Mouse (Mus musculus) CH12.LX (cell line): ENCODE measurements at regions not wholly inside any gene's neighbourhood (a gene's known extent, or its start where the extent isn't known, plus 50 kb on each side); places are given as distances from the start of the nearest gene placed in this dataset.

ENCODE experiments used
- DNase-seq: peaks from one replicate; pipeline ENCODE4 v3.0.0-alpha.2; 2013; ENCODE audit errors: extremely low read depth
- H3K27ac ChIP-seq: 2 replicates; pipeline ENCODE4 v1.5.1; 2012; ENCODE audit warnings: low read depth, mild to moderate bottlenecking, control low read depth, moderate library complexity; ENCODE audit not compliant: insufficient read depth
- H3K27me3 ChIP-seq: replicated peaks from 2 replicates; pipeline ENCODE3; 2012; ENCODE audit warnings: inconsistent platforms
- H3K36me3 ChIP-seq, 2 experiments: replicated peaks in 1 of 2; 2 replicates each; pipeline versions ENCODE3 to v1.6.1; 2012; ENCODE audit warnings: inconsistent platforms in 1 of 2, low read length in 1 of 2, mild to moderate bottlenecking in 1 of 2, mixed read lengths in 1 of 2, moderate library complexity in 1 of 2; ENCODE audit not compliant: control insufficient read depth in 1 of 2, insufficient read depth in 1 of 2
- H3K4me1 ChIP-seq, 2 experiments: 2 replicates each; pipeline ENCODE4 v1.6.1; 2012; ENCODE audit warnings: inconsistent platforms in 1 of 2, moderate library complexity in 1 of 2; ENCODE audit not compliant: insufficient read depth in 2 of 2, control insufficient read depth in 1 of 2
- H3K4me2 ChIP-seq: 2 replicates; pipeline ENCODE4 v1.6.1; 2012; ENCODE audit warnings: low read depth, mild to moderate bottlenecking, control low read depth; ENCODE audit not compliant: poor library complexity, insufficient read depth, severe bottlenecking
- H3K4me3 ChIP-seq, 3 experiments: fragments of 150-350 bp in 1 of 3; sonication (generic) in 1 of 3; replicated peaks in 1 of 3; 2 replicates each; pipeline versions ENCODE3 to v1.5.1; 2011 to 2012; ENCODE audit warnings: low read depth in 2 of 3, low read length in 2 of 3, mild to moderate bottlenecking in 2 of 3, moderate library complexity in 2 of 3, control low read depth in 1 of 3, improper control_type of control experiment in 1 of 3, inconsistent platforms in 1 of 3, mixed read lengths in 1 of 3; ENCODE audit not compliant: poor library complexity in 1 of 3
- H3K79me2 ChIP-seq: replicated peaks from 2 replicates; pipeline ENCODE4 v1.6.1; 2012; ENCODE audit warnings: mild to moderate bottlenecking, moderate library complexity; ENCODE audit not compliant: control insufficient read depth, poor library complexity, insufficient read depth, severe bottlenecking; ENCODE audit errors: extremely low read depth
- H3K9ac ChIP-seq: 2 replicates; pipeline ENCODE4 v1.6.1; 2012; ENCODE audit warnings: low read depth, mild to moderate bottlenecking, control low read depth, moderate library complexity; ENCODE audit not compliant: insufficient read depth
- H3K9me3 ChIP-seq: replicated peaks from 2 replicates; pipeline ENCODE3; 2012; ENCODE audit warnings: low read length, inconsistent platforms, mixed read lengths
- CHD1 ChIP-seq: IDR thresholded peaks from 2 replicates; pipeline ENCODE4 v1.6.1; 2012; ENCODE audit warnings: low read depth, low read length, improper control_type of control experiment, inconsistent platforms
- CTCF ChIP-seq, 2 experiments: IDR thresholded peaks in 1 of 2; conservative IDR thresholded peaks in 1 of 2; 2 replicates each; pipeline ENCODE4 v1.5.1; 2011 to 2012; ENCODE audit warnings: low read depth in 2 of 2, low read length in 2 of 2, improper control_type of control experiment in 1 of 2, inconsistent platforms in 1 of 2, mild to moderate bottlenecking in 1 of 2, moderate library complexity in 1 of 2
- E2F4 ChIP-seq: IDR thresholded peaks from 2 replicates; pipeline ENCODE4 v1.6.1; 2011; ENCODE audit warnings: low read depth, low read length, improper control_type of control experiment; ENCODE audit not compliant: insufficient replicate concordance
- ETS1 ChIP-seq: conservative IDR thresholded peaks from 2 replicates; pipeline ENCODE4 v1.6.1; 2012; ENCODE audit warnings: low read depth, mild to moderate bottlenecking, inconsistent platforms, low read length, improper control_type of control experiment, moderate library complexity
- HCFC1 ChIP-seq: IDR thresholded peaks from 2 replicates; pipeline ENCODE4 v1.6.1; 2012; ENCODE audit warnings: low read depth, mild to moderate bottlenecking, inconsistent platforms, low read length, improper control_type of control experiment
- IRF4 ChIP-seq: IDR thresholded peaks from 2 replicates; pipeline ENCODE4 v1.6.1; 2014; ENCODE audit warnings: low read depth, mild to moderate bottlenecking, inconsistent platforms, low read length, improper control_type of control experiment
- JUN ChIP-seq: IDR thresholded peaks from 2 replicates; pipeline ENCODE4 v1.6.1; 2011; ENCODE audit warnings: low read depth, mild to moderate bottlenecking, low read length, improper control_type of control experiment, moderate library complexity; ENCODE audit not compliant: insufficient read depth
- JUND ChIP-seq: conservative IDR thresholded peaks from 2 replicates; pipeline ENCODE4 v1.6.1; 2011; ENCODE audit warnings: low read depth, low read length, improper control_type of control experiment
- KAT2A ChIP-seq: IDR thresholded peaks from 2 replicates; pipeline ENCODE4 v1.6.1; 2012; ENCODE audit warnings: low read length, improper control_type of control experiment, inconsistent platforms; ENCODE audit not compliant: insufficient replicate concordance
- MAFK ChIP-seq: IDR thresholded peaks from 2 replicates; pipeline ENCODE4 v1.6.1; 2011; ENCODE audit warnings: low read length, improper control_type of control experiment; ENCODE audit not compliant: insufficient replicate concordance
- MXI1 ChIP-seq: IDR thresholded peaks from 2 replicates; pipeline ENCODE4 v1.6.1; 2011; ENCODE audit warnings: mild to moderate bottlenecking, low read depth, low read length, improper control_type of control experiment
- NELFE ChIP-seq: IDR thresholded peaks from 2 replicates; pipeline ENCODE4 v1.6.1; 2011; ENCODE audit warnings: low read depth, low read length, improper control_type of control experiment
- NRF1 ChIP-seq: IDR thresholded peaks from 2 replicates; pipeline ENCODE4 v1.6.1; 2014; ENCODE audit warnings: low read depth, mild to moderate bottlenecking, inconsistent platforms, low read length, improper control_type of control experiment, moderate library complexity
- POLR2A ChIP-seq: IDR thresholded peaks from 2 replicates; pipeline ENCODE4 v1.6.1; 2011; ENCODE audit warnings: low read depth, mild to moderate bottlenecking, improper control_type of control experiment, low read length
- POLR2AphosphoS2 ChIP-seq: IDR thresholded peaks from 2 replicates; pipeline ENCODE4 v1.6.1; 2011; ENCODE audit warnings: low read depth, low read length, improper control_type of control experiment
- RCOR1 ChIP-seq: conservative IDR thresholded peaks from 2 replicates; pipeline ENCODE4 v1.6.1; 2012; ENCODE audit warnings: low read depth, mild to moderate bottlenecking, inconsistent platforms, low read length, improper control_type of control experiment
- SMC3 ChIP-seq: IDR thresholded peaks from 2 replicates; pipeline ENCODE4 v1.6.1; 2011; ENCODE audit warnings: low read depth, low read length, improper control_type of control experiment
- TBP ChIP-seq: conservative IDR thresholded peaks from 2 replicates; pipeline ENCODE4 v1.6.1; 2011; ENCODE audit warnings: low read depth, low read length, improper control_type of control experiment
- USF2 ChIP-seq: conservative IDR thresholded peaks from 2 replicates; pipeline ENCODE4 v1.6.1; 2011; ENCODE audit warnings: low read depth, low read length, improper control_type of control experiment
- ZKSCAN1 ChIP-seq: IDR thresholded peaks from 2 replicates; pipeline ENCODE4 v1.6.1; 2012; ENCODE audit warnings: low read depth, inconsistent platforms, low read length, improper control_type of control experiment, borderline replicate concordance
- ZMIZ1 ChIP-seq: IDR thresholded peaks from 2 replicates; pipeline ENCODE4 v1.6.1; 2012; ENCODE audit warnings: low read depth, mild to moderate bottlenecking, inconsistent platforms, low read length, improper control_type of control experiment
- ZNF384 ChIP-seq: IDR thresholded peaks from 2 replicates; pipeline ENCODE4 v1.6.1; 2012; ENCODE audit warnings: low read depth, low read length, improper control_type of control experiment, inconsistent platforms
- dilution Hi-C: fragments of 300-500 bp; cut with MboI; formaldehyde crosslinking; loops from 2 replicates; pipeline ENCODE4 v1.14.3; 2020; ENCODE audit warnings: low sequenced_read_pairs; ENCODE audit not compliant: extremely low pct_unique_long_range_greater_than_20kb, extremely low pct_ligation_motif_present
- in situ Hi-C: fragments of 300-500 bp; cut with MboI; formaldehyde crosslinking; loops from 3 replicates; pipeline ENCODE4 v1.14.3; 2019; ENCODE audit warnings: low sequenced_read_pairs, low pct_ligation_motif_present, low pct_unique_long_range_greater_than_20kb, mixed read lengths

GRCm38 (mm10) chr11:7371835-7372234 is 158.1 kb upstream of the Igfbp3 start:
- Histone ChIP-seq H3K79me2 (no peaks in the 10 kb centered on the region), H3K9ac (no peak overlapping the region), H3K4me3 (no peak overlapping the region), H3K36me3 (no peaks in the 10 kb centered on the region), H3K27me3 (no peaks in the 10 kb centered on the region), H3K9me3 (peaks cover 53% of the 10 kb centered on the region), H3K4me2 (no peak overlapping the region), H3K4me1 (no peaks in the 10 kb centered on the region), H3K27ac (no peak overlapping the region)
- TF ChIP-seq SMC3 (no peak), JUND (no peak), TBP (no peak), POLR2AphosphoS2 (no peak), NELFE (no peak), MAFK (no peak), KAT2A (no peak), RCOR1 (no peak), ZNF384 (no peak), CTCF (conservative IDR thresholded peaks at IDR 0.05 in 1 of 2, IDR thresholded peaks at IDR 0.05 in 1 of 2; ENCODE audit: low read depth in 2 of 2, low read length in 2 of 2) (no peak), ZMIZ1 (no peak), E2F4 (no peak), HCFC1 (no peak), USF2 (no peak), ZKSCAN1 (no peak), IRF4 (no peak)
- no peak for DNase-seq
- in situ Hi-C loops (no loop called here), dilution Hi-C loops (no loop called here)

GRCm38 (mm10) chr11:7361388-7361787 is 147.7 kb upstream of the Igfbp3 start:
- Histone ChIP-seq H3K27ac (no peak overlapping the region; the same call in 1 of the 2 replicates), H3K9me3 (peaks cover 60% of the 10 kb centered on the region)
- no peak for TF ChIP-seq ETS1
- no peak for TF ChIP-seq MXI1
- no peak for TF ChIP-seq NRF1
- TF ChIP-seq POLR2AphosphoS2 = no peak
- no peak for TF ChIP-seq HCFC1
- no peak for TF ChIP-seq JUN
- no peak for TF ChIP-seq E2F4
- TF ChIP-seq CHD1 = no peak
- TF ChIP-seq POLR2A = no peak
- TF ChIP-seq, all 38 proteins: peak for 0
- no peaks in the 10 kb centered on the region for H3K4me1 ChIP-seq
- no peak overlapping the region for H3K4me2 ChIP-seq
- dilution Hi-C loops = no loop called here
- DNase-seq = no peak
- no peak overlapping the region for H3K4me3 ChIP-seq
- H3K79me2 ChIP-seq = no peaks in the 10 kb centered on the region
- in situ Hi-C loops = no loop called here
- H3K36me3 ChIP-seq = no peaks in the 10 kb centered on the region
- no peaks in the 10 kb centered on the region for H3K27me3 ChIP-seq
- no peak overlapping the region for H3K9ac ChIP-seq
